Mouse (Mus musculus): Measurements from ENCODE around the gene Tom1l1. TPM values are rescaled to one million over a fixed set of nuclear protein-coding genes. Genes with fewer than 3 reads are reported as not detected.
A peak's percentile ranks its signal among the peaks of the same experiment; 100 is the strongest.

Tom1l1 gene
- total and polyA plus RNA-seq, 3 experiments: 25.4 to 41.3 TPM; not detected in 1

- Histone ChIP-seq H3K79me2 (ENCODE audit: control insufficient read depth, insufficient read depth, low read length, poor library complexity) (no peaks in the 10 kb centered on the region), H3K36me3 (ENCODE audit: control insufficient read depth in 1 of 2, insufficient read depth in 2 of 2, low read length in 2 of 2) (no peaks in the 10 kb centered on the region), H3K4me3 (ENCODE audit: control insufficient read depth in 1 of 2, insufficient read depth in 1 of 2, low read depth in 2 of 2, low read length in 2 of 2) (no peak overlapping the region), H3K9ac (ENCODE audit: control insufficient read depth, low read depth, low read length, poor library complexity, severe bottlenecking) (no peak overlapping the region), H3K27me3 (ENCODE audit: control insufficient read depth in 1 of 2, insufficient read depth in 2 of 2, low read length in 2 of 2) (peaks cover 5 to 7% of the 10 kb centered on the region in 2 experiments; a peak in 3 of 4 replicates), H3K4me1 (ENCODE audit: control insufficient read depth in 1 of 2, insufficient read depth in 2 of 2, low read length in 2 of 2) (no peaks in the 10 kb centered on the region), H3K9me3 (replicated peaks; ENCODE audit: insufficient read depth, low read length) (no peaks in the 10 kb centered on the region), H3K27ac (ENCODE audit: control insufficient read depth, low read depth, low read length) (no peak overlapping the region)
- DNase-seq (ENCODE audit: low read depth, low spot score): peak; percentile 92
- TF ChIP-seq E2F4 (IDR thresholded peaks at IDR 0.05; ENCODE audit: borderline replicate concordance, low read depth, low read length) (no peak), MYB (IDR thresholded peaks at IDR 0.05; ENCODE audit: low read depth, low read length) (no peak), POLR2A (IDR thresholded peaks at IDR 0.05; ENCODE audit: control insufficient read depth in 1 of 2, insufficient read depth in 1 of 2, low read depth in 1 of 2, low read length in 2 of 2, poor library complexity in 1 of 2) (no peak), TBP (IDR thresholded peaks at IDR 0.05; ENCODE audit: low read depth, low read length) (no peak), MEF2A (IDR thresholded peaks at IDR 0.05; ENCODE audit: extremely low read depth, insufficient replicate concordance, low read depth, low read length, poor library complexity, severe bottlenecking) (no peak), MAZ (IDR thresholded peaks at IDR 0.05; ENCODE audit: low read depth, low read length) (peak; percentile 69; the same call in 1 of the 2 replicates), TCF12 (IDR thresholded peaks at IDR 0.05; ENCODE audit: low read depth, low read length) (no peak), CHD2 (IDR thresholded peaks at IDR 0.05; ENCODE audit: low read length) (no peak), SMC3 (IDR thresholded peaks at IDR 0.05; ENCODE audit: low read depth, low read length) (peak; percentile 88), GATA1 (IDR thresholded peaks at IDR 0.05; ENCODE audit: low read depth, low read length) (no peak), NELFE (IDR thresholded peaks at IDR 0.05; ENCODE audit: low read depth, low read length) (no peak), USF1 (IDR thresholded peaks at IDR 0.05; ENCODE audit: low read depth, low read length) (no peak), UBTF (IDR thresholded peaks at IDR 0.05; ENCODE audit: borderline replicate concordance, insufficient read depth, low read depth, low read length) (no peak), RCOR1 (IDR thresholded peaks at IDR 0.05; ENCODE audit: low read depth, low read length) (peak; percentile 23; the same call in 1 of the 2 replicates), JUND (IDR thresholded peaks at IDR 0.05; ENCODE audit: low read depth, low read length) (no peak), SIN3A (IDR thresholded peaks at IDR 0.05; ENCODE audit: low read length) (no peak), MYC (IDR thresholded peaks at IDR 0.05; ENCODE audit: low read depth, low read length) (no peak), HCFC1 (IDR thresholded peaks at IDR 0.05; ENCODE audit: low read depth, low read length) (no peak), ZMIZ1 (IDR thresholded peaks at IDR 0.05; ENCODE audit: low read depth, low read length) (no peak), MAFK (IDR thresholded peaks at IDR 0.05; ENCODE audit: borderline replicate concordance, low read depth, low read length) (no peak), RAD21 (IDR thresholded peaks at IDR 0.05; ENCODE audit: low read depth, low read length) (peak; percentile 95), GABPA (IDR thresholded peaks at IDR 0.05; ENCODE audit: low read depth, low read length) (no peak), KAT2A (conservative IDR thresholded peaks at IDR 0.05; ENCODE audit: low read depth, low read length) (0 out of 2 replicates have a peak, but pooled peaks have one; percentile 24), USF2 (IDR thresholded peaks at IDR 0.05; ENCODE audit: borderline replicate concordance in 1 of 2, insufficient read depth in 1 of 2, low read depth in 1 of 2, low read length in 2 of 2) (no peak), ZNF384 (IDR thresholded peaks at IDR 0.05; ENCODE audit: low read depth, low read length) (peak; percentile 99), NRF1 (IDR thresholded peaks at IDR 0.05; ENCODE audit: insufficient read depth, low read depth, low read length, poor library complexity, severe bottlenecking) (0 out of 2 replicates have a peak, but pooled peaks have one; percentile 11), ZC3H11A (IDR thresholded peaks at IDR 0.05; ENCODE audit: low read depth, low read length) (peak; percentile 94), ZKSCAN1 (IDR thresholded peaks at IDR 0.05; ENCODE audit: low read depth, low read length) (peak; percentile 6; the same call in 1 of the 2 replicates), MXI1 (IDR thresholded peaks at IDR 0.05; ENCODE audit: low read depth, low read length) (no peak; the same call in 1 of the 2 replicates), TAL1 (IDR thresholded peaks at IDR 0.05; ENCODE audit: low read length) (no peak), BHLHE40 (IDR thresholded peaks at IDR 0.05; ENCODE audit: borderline replicate concordance, low read depth, low read length) (no peak), CTCF (IDR thresholded peaks at IDR 0.05 in 2 of 3, conservative IDR thresholded peaks at IDR 0.05 in 1 of 3; ENCODE audit: control insufficient read depth in 1 of 3, insufficient read depth in 1 of 3, low read depth in 2 of 3, low read length in 3 of 3, poor library complexity in 1 of 3, severe bottlenecking in 1 of 3) (peak; percentile 65 to 97 (median 96)), EP300 (IDR thresholded peaks at IDR 0.05; ENCODE audit: low read depth in 1 of 2, low read length in 2 of 2) (no peak), POLR2AphosphoS2 (IDR thresholded peaks at IDR 0.05; ENCODE audit: low read length) (no peak), MAX (IDR thresholded peaks at IDR 0.05; ENCODE audit: low read length) (no peak), ELF1 (IDR thresholded peaks at IDR 0.05; ENCODE audit: low read depth, low read length) (no peak)
These were observed 9.5 kb upstream of the Tom1l1 start for GRCm38 (mm10) chr11:90697480-90698240.
